Mouse (Mus musculus) heart, embryonic 11.5 days (tissue): ENCODE measurements around the gene Pld2. TPM values are rescaled to one million over a fixed set of nuclear protein-coding genes. Genes with fewer than 3 reads are reported as not detected.
"Not testable (repeated sequence)": the region's sequence is repeated elsewhere in the genome, so short reads cannot be mapped to it uniquely, and the experiment has no call there.

Experiments used
- ATAC-seq: fragments of 200-750 bp; cut with Nextera tagmentation; replicated peaks from 2 replicates; pipeline ENCODE4 v1.8.0; 2017; ENCODE audit warnings: moderate library complexity; ENCODE audit not compliant: insufficient number of reproducible peaks, low FRiP score, low TSS enrichment
- H3K27ac ChIP-seq: fragments of 300-500 bp; sonication (generic); 2 replicates; pipeline ENCODE4 v1.5.1; 2014; ENCODE audit warnings: mild to moderate bottlenecking, low read depth, low read length
- H3K27me3 ChIP-seq: fragments of 300-500 bp; sonication (generic); 2 replicates; pipeline ENCODE4 v1.6.1; 2014; ENCODE audit warnings: mild to moderate bottlenecking, low read length, mixed read lengths; ENCODE audit not compliant: control insufficient read depth, insufficient read depth
- H3K36me3 ChIP-seq: fragments of 300-500 bp; sonication (generic); 2 replicates; pipeline ENCODE4 v1.6.1; 2014; ENCODE audit warnings: mild to moderate bottlenecking, low read length, moderate library complexity, mixed read lengths; ENCODE audit not compliant: control insufficient read depth, insufficient read depth
- H3K4me1 ChIP-seq: fragments of 300-500 bp; sonication (generic); 2 replicates; pipeline ENCODE4 v1.6.1; 2014; ENCODE audit warnings: low read length; ENCODE audit not compliant: control insufficient read depth, insufficient read depth
- H3K4me2 ChIP-seq: fragments of 300-500 bp; sonication (generic); 2 replicates; pipeline ENCODE4 v1.6.1; 2014; ENCODE audit warnings: mild to moderate bottlenecking, moderate library complexity
- H3K4me3 ChIP-seq: fragments of 300-500 bp; sonication (generic); 2 replicates; pipeline ENCODE4 v1.5.1; 2014; ENCODE audit warnings: low read depth, low read length
- H3K9ac ChIP-seq: fragments of 300-500 bp; sonication (generic); 2 replicates; pipeline ENCODE4 v1.6.1; 2014; ENCODE audit warnings: mild to moderate bottlenecking, low read depth, low read length, moderate library complexity
- H3K9me3 ChIP-seq: fragments of 300-500 bp; sonication (generic); replicated peaks from 2 replicates; pipeline ENCODE4 v1.6.1; 2016; ENCODE audit warnings: low read length; ENCODE audit not compliant: control insufficient read depth
- WGBS: fragments of 180-500 bp; shearing (Covaris S2); extraction: QIAGEN DNeasy Blood & Tissue Kit; methylation state at CpG from one replicate; pipeline ENCODE4 v1.1.7; 2014; ENCODE audit not compliant: insufficient replicate concordance; 5-methylcytosine and 5-hydroxymethylcytosine counted together
- polyA plus RNA-seq: library from polyadenylated mRNA; unstranded; fragments of >200 nt; fragmentation: Nextera tagmentation; extraction: Ambion mirVana; gene quantifications from 2 replicates; pipeline ENCODE4 v1.2.1, GENCODE M21; 2014

The Pld2 gene
- polyA plus RNA-seq, 1 experiment from 2014 or later = 7.4 TPM

DNA sequence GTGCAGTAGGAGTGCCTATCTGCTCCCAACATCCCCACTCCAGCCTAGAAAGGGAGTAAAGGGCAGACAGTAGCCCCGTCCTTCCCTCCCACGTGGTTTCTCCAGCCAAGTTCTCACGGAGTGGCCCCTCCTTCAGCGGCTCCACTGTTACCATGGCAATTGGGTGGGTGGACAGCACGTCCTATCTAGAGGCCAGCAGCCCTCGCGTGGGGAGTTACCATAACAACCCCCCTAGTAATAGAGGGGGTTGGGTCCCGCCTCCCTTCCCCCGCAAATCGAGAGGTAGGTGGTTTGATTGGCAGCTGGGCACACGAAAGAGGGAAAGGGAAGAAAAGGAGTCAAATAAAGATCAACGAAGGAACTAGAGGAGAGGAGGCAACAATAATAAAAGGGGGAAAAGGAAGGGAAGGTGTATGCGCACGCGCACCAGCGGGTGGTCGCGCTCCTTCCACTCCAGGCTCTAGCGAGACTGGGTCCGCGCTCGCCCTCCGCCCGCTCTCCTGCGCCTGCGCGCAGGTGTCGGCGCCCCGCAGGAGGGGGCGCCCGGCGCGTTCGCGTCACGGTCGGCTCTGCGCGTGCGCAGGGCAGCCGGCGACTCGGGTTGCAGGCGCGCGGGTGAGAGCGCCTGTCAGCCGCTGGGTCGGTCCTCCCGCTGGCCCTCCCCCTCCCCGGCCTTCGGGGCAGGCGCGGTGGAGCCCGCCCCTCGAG lies 22.6 kb downstream of the Pld2 start, which contains the start of gene Mink1:
Gene Mink1 (plus strand): TSS at position 595 of the 708 bp plus-strand sequence.
- H3K4me1 ChIP-seq = peaks cover 10% of the 10 kb centered on the region
- peak; percentile 90 for ATAC-seq
- peak within 1 kb of the TSS; percentile 76 for H3K4me2 ChIP-seq
- peak within 1 kb of the TSS; percentile 86 for H3K27ac ChIP-seq
- no peaks in the 10 kb centered on the region for H3K27me3 ChIP-seq
- no peaks in the 10 kb centered on the region for H3K9me3 ChIP-seq
- under 1% methylated on average over 55 of the region's 57 CpGs for WGBS
- peak within 1 kb of the TSS; percentile 90 for H3K9ac ChIP-seq
- peaks cover 4% of the 10 kb centered on the region for H3K36me3 ChIP-seq
- peak within 1 kb of the TSS; percentile 92 for H3K4me3 ChIP-seq

GRCm38 (mm10) chr11:70562995-70563469 lies 23.2 kb downstream of the Pld2 start:
- Histone ChIP-seq H3K27me3 (no peaks in the 10 kb centered on the region), H3K27ac (peak overlapping the region; percentile 86), H3K4me3 (peak overlapping the region; percentile 92), H3K4me2 (peak overlapping the region; percentile 76), H3K36me3 (no peaks in the 10 kb centered on the region), H3K4me1 (peaks cover 10% of the 10 kb centered on the region), H3K9me3 (no peaks in the 10 kb centered on the region), H3K9ac (peak overlapping the region; percentile 90)
- ATAC-seq = no peak; the same call in 1 of the 2 replicates
- WGBS = 0% methylated on average over 25 of the region's 31 CpGs

DNA sequence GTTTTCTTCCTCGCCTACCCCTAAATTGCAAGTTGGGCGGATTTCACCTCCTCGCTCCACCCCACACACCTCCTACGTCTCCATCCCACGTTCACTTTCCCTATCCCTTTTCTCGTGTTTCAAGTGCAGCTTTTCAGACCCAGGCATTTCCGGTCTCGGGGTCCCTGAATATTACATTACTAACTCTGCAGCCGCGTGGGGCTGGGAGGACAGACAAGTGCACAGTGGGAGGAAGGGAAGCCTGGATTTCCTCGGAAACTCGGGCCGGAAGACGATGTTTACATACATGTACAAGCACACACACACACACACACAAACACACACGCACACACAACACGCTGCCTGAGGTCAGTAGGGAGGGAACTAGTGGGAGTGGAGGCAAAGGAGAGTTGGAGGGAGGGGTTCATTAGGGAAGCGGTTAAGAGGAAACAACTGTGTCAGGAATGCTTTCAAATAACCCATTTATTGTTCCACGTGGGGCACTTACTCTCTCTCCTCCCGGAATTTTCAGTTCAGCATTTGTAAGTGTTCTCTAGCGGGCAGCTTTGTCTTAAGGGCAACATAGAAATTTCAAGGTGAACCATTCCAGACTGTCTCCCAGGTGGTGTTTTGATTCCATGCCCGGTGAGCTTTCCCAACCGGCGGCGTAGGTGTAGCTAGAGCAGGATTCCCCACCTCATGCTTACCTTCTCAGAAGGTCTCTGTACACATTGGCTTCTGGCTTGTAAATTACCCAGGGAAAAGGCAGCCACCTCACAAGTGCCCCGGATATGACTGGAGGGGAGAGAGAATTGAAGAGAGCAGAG lies 23.8 kb downstream of the Pld2 start:
- Histone ChIP-seq H3K27ac (peak overlapping the region; percentile 86), H3K36me3 (no peaks in the 10 kb centered on the region), H3K4me1 (peaks cover 10% of the 10 kb centered on the region), H3K4me2 (peak overlapping the region; percentile 76), H3K27me3 (no peaks in the 10 kb centered on the region), H3K4me3 (peak overlapping the region; percentile 92), H3K9me3 (no peaks in the 10 kb centered on the region), H3K9ac (peak overlapping the region; percentile 90)
- ATAC-seq = no peak
- 2% methylated on average over 25 of the region's 25 CpGs for WGBS

- H3K36me3 ChIP-seq = no peaks in the 10 kb centered on the region
- peak overlapping the region; percentile 92 for H3K4me3 ChIP-seq
- ATAC-seq = no peak
- no peaks in the 10 kb centered on the region for H3K9me3 ChIP-seq
- no peaks in the 10 kb centered on the region for H3K27me3 ChIP-seq
- no peak overlapping the region for H3K27ac ChIP-seq
- peak overlapping the region; percentile 90; the same call in 1 of the 2 replicates for H3K9ac ChIP-seq
- WGBS = 43% methylated on average over 4 of the region's 4 CpGs
- H3K4me2 ChIP-seq = peak overlapping the region; percentile 76
- H3K4me1 ChIP-seq = peaks cover 10% of the 10 kb centered on the region
Measured at GRCm38 (mm10) chr11:70564276-70564873, 24.5 kb downstream of the Pld2 start.

DNA sequence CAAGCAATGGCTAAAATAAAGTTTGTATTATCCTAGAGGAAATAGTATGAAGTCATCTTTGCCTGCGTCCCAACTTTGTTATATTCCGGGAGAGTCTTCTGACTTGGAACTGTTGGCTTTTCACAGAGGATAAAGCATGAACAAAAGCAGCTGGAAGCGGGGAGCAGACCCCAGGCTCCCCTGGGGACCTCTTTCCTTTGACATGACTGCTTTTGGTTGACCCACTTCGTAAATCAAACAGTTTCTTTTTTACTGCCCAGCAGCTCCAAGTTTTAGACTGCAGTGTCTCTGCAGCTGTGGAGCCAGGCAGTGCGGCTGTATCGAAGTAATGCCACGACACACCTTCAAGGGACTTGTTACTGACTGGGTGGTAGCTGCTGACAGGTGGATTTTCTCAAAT lies 26.7 kb downstream of the Pld2 start:
- WGBS = 84% methylated on average over 7 of the region's 7 CpGs
- Histone ChIP-seq H3K9ac (no peak overlapping the region), H3K9me3 (no peaks in the 10 kb centered on the region), H3K27me3 (no peaks in the 10 kb centered on the region), H3K27ac (no peak overlapping the region), H3K4me3 (no peak overlapping the region), H3K36me3 (no peaks in the 10 kb centered on the region), H3K4me1 (peaks cover 10% of the 10 kb centered on the region), H3K4me2 (no peak overlapping the region)
- no peak for ATAC-seq

GRCm38 (mm10) chr11:70570614-70571013 lies 30.8 kb downstream of the Pld2 start:
- not testable (repeated sequence) for ATAC-seq, H3K27ac ChIP-seq, H3K9ac ChIP-seq, H3K4me3 ChIP-seq, H3K9me3 ChIP-seq, H3K27me3 ChIP-seq, H3K36me3 ChIP-seq, H3K4me2 ChIP-seq
- WGBS = 43% methylated on average over 1 of the region's 1 CpGs
- peaks cover 12% of the 10 kb centered on the region for H3K4me1 ChIP-seq

GRCm38 (mm10) chr11:70571641-70572040 lies 31.8 kb downstream of the Pld2 start:
- Histone ChIP-seq H3K4me2 (peak overlapping the region; percentile 9), H3K36me3 (no peaks in the 10 kb centered on the region), H3K9me3 (no peaks in the 10 kb centered on the region), H3K27ac (no peak overlapping the region), H3K27me3 (no peaks in the 10 kb centered on the region), H3K4me3 (no peak overlapping the region), H3K9ac (no peak overlapping the region), H3K4me1 (peaks cover 12% of the 10 kb centered on the region)
- ATAC-seq = no peak
- WGBS = 86% methylated on average over 1 of the region's 1 CpGs

GRCm38 (mm10) chr11:70572348-70572902 lies 32.6 kb downstream of the Pld2 start:
- no peak overlapping the region for H3K9ac ChIP-seq
- H3K4me1 ChIP-seq = peaks cover 12% of the 10 kb centered on the region
- no peaks in the 10 kb centered on the region for H3K27me3 ChIP-seq
- WGBS = 40% methylated on average over 5 of the region's 5 CpGs
- no peak overlapping the region for H3K27ac ChIP-seq
- no peaks in the 10 kb centered on the region for H3K9me3 ChIP-seq
- ATAC-seq = no peak; the same call in 1 of the 2 replicates
- no peak overlapping the region for H3K4me3 ChIP-seq
- peak overlapping the region; percentile 10 for H3K4me2 ChIP-seq
- H3K36me3 ChIP-seq = no peaks in the 10 kb centered on the region
